Mouse (Mus musculus) midbrain, embryonic 15.5 days (tissue): ENCODE measurements at regions not wholly inside any gene's neighbourhood (a gene's known extent, or its start where the extent isn't known, plus 50 kb on each side); places are given as distances from the start of the nearest gene placed in this dataset.
"Not testable (repeated sequence)": the region's sequence is repeated elsewhere in the genome, so short reads cannot be mapped to it uniquely, and the experiment has no call there.

Experiments
- ATAC-seq: fragments of 200-750 bp; cut with Nextera tagmentation; replicated peaks from 2 replicates; pipeline ENCODE4 v1.8.0; 2017; ENCODE audit warnings: moderate TSS enrichment
- H3K27ac ChIP-seq: fragments of 300-500 bp; sonication (generic); 2 replicates; pipeline ENCODE4 v1.5.1; 2015; ENCODE audit warnings: mild to moderate bottlenecking, inconsistent platforms
- H3K27me3 ChIP-seq: fragments of 300-500 bp; sonication (generic); replicated peaks from 2 replicates; pipeline ENCODE4 v1.6.1; 2015; ENCODE audit warnings: inconsistent platforms
- H3K36me3 ChIP-seq: fragments of 300-500 bp; sonication (generic); replicated peaks from 2 replicates; pipeline ENCODE4 v1.6.1; 2015; ENCODE audit warnings: inconsistent platforms
- H3K4me1 ChIP-seq: fragments of 300-500 bp; sonication (generic); 2 replicates; pipeline ENCODE4 v1.6.1; 2015; ENCODE audit warnings: inconsistent platforms
- H3K4me2 ChIP-seq: fragments of 300-500 bp; sonication (generic); 2 replicates; pipeline ENCODE4 v1.6.1; 2015; ENCODE audit warnings: inconsistent platforms, mild to moderate bottlenecking, moderate library complexity
- H3K4me3 ChIP-seq: fragments of 300-500 bp; sonication (generic); 2 replicates; pipeline ENCODE4 v1.5.1; 2015; ENCODE audit warnings: mild to moderate bottlenecking, inconsistent platforms
- H3K9ac ChIP-seq: fragments of 300-500 bp; sonication (generic); 2 replicates; pipeline ENCODE4 v1.6.1; 2015; ENCODE audit warnings: mild to moderate bottlenecking, inconsistent platforms
- H3K9me3 ChIP-seq: fragments of 300-500 bp; sonication (generic); 2 replicates; pipeline ENCODE4 v1.6.1; 2016; ENCODE audit warnings: inconsistent platforms
- WGBS: fragments of 180-500 bp; shearing (Covaris S2); methylation state at CpG from one replicate; pipeline ENCODE4 v1.1.7; 2015; ENCODE audit warnings: mixed read lengths; 5-methylcytosine and 5-hydroxymethylcytosine counted together

- H3K9me3 ChIP-seq, result no peaks in the 10 kb centered on the region
- no peaks in the 10 kb centered on the region for H3K4me1 ChIP-seq
- no peak overlapping the region for H3K9ac ChIP-seq
- no peak overlapping the region for H3K27ac ChIP-seq
- no peaks in the 10 kb centered on the region for H3K27me3 ChIP-seq
- H3K36me3 ChIP-seq, result no peaks in the 10 kb centered on the region
- 50% methylated on average over 1 of the region's 1 CpGs for WGBS
- H3K4me2 ChIP-seq, result no peak overlapping the region
- no peak for ATAC-seq
- H3K4me3 ChIP-seq, result no peak overlapping the region
Observed at GRCm38 (mm10) chr5:60966939-60967338, 841.7 kb upstream of the G6pd2 start.

GRCm38 (mm10) chr5:60969470-60969869 lies 839.1 kb upstream of the G6pd2 start:
- Histone ChIP-seq H3K4me2 (no peak overlapping the region), H3K36me3 (no peaks in the 10 kb centered on the region), H3K9me3 (no peaks in the 10 kb centered on the region), H3K27me3 (no peaks in the 10 kb centered on the region), H3K9ac (no peak overlapping the region), H3K4me1 (no peaks in the 10 kb centered on the region), H3K4me3 (no peak overlapping the region), H3K27ac (no peak overlapping the region)
- 0 out of 2 replicates have a peak, but pooled peaks have one; percentile 27 for ATAC-seq
- WGBS, result 25% methylated on average over 5 of the region's 5 CpGs

- H3K36me3 ChIP-seq, result no peaks in the 10 kb centered on the region
- no peak for ATAC-seq
- 91% methylated on average over 9 of the region's 9 CpGs for WGBS
Observed at GRCm38 (mm10) chr5:60978693-60979092, 829.9 kb upstream of the G6pd2 start.

GRCm38 (mm10) chr5:60988313-60988712 lies 820.3 kb upstream of the G6pd2 start:
- Histone ChIP-seq H3K27ac (no peak overlapping the region), H3K27me3 (no peaks in the 10 kb centered on the region), H3K4me2 (no peak overlapping the region), H3K9me3 (no peaks in the 10 kb centered on the region), H3K4me3 (no peak overlapping the region), H3K36me3 (no peaks in the 10 kb centered on the region), H3K4me1 (no peaks in the 10 kb centered on the region), H3K9ac (no peak overlapping the region)
- no peak for ATAC-seq

More at GRCm38 (mm10) chr5:60978693-60979092, 829.9 kb upstream of the G6pd2 start:
- Histone ChIP-seq H3K4me1 (no peaks in the 10 kb centered on the region), H3K4me3 (no peak overlapping the region), H3K9ac (no peak overlapping the region), H3K27ac (no peak overlapping the region), H3K4me2 (no peak overlapping the region), H3K27me3 (no peaks in the 10 kb centered on the region), H3K9me3 (no peaks in the 10 kb centered on the region)

GRCm38 (mm10) chr5:60989330-60989729 lies 819.3 kb upstream of the G6pd2 start:
- not testable (repeated sequence) for H3K9ac ChIP-seq, H3K27ac ChIP-seq, H3K36me3 ChIP-seq, H3K9me3 ChIP-seq, H3K4me3 ChIP-seq, ATAC-seq, H3K27me3 ChIP-seq, H3K4me1 ChIP-seq, H3K4me2 ChIP-seq
- 68% methylated on average over 2 of the region's 2 CpGs for WGBS

GRCm38 (mm10) chr5:60994761-60995523 lies 813.7 kb upstream of the G6pd2 start:
- 26% methylated on average over 10 of the region's 10 CpGs for WGBS
- H3K4me2 ChIP-seq, result no peak overlapping the region
- H3K4me1 ChIP-seq, result no peaks in the 10 kb centered on the region
- H3K27ac ChIP-seq, result no peak overlapping the region
- no peak overlapping the region for H3K9ac ChIP-seq
- ATAC-seq, result peak; percentile 39; the same call in 1 of the 2 replicates
- no peak overlapping the region for H3K4me3 ChIP-seq
- H3K36me3 ChIP-seq, result no peaks in the 10 kb centered on the region
- no peaks in the 10 kb centered on the region for H3K9me3 ChIP-seq
- no peaks in the 10 kb centered on the region for H3K27me3 ChIP-seq

GRCm38 (mm10) chr5:61035539-61036089 lies 773.0 kb upstream of the G6pd2 start:
- H3K27me3 ChIP-seq, result no peaks in the 10 kb centered on the region
- WGBS, result 37% methylated on average over 2 of the region's 2 CpGs
- no peaks in the 10 kb centered on the region for H3K9me3 ChIP-seq
- H3K4me1 ChIP-seq, result no peaks in the 10 kb centered on the region
- no peak overlapping the region for H3K27ac ChIP-seq
- H3K9ac ChIP-seq, result no peak overlapping the region
- no peak overlapping the region for H3K4me2 ChIP-seq
- H3K36me3 ChIP-seq, result no peaks in the 10 kb centered on the region
- no peak overlapping the region for H3K4me3 ChIP-seq
- peak; percentile 72; the same call in 1 of the 2 replicates for ATAC-seq
